Mouse (Mus musculus) hindbrain, embryonic 16.5 days (tissue): ENCODE results near the gene Gapdh. TPM values are rescaled to one million over a fixed set of nuclear protein-coding genes. Genes with fewer than 3 reads are reported as not detected.

ENCODE experiments used
- ATAC-seq: fragments of 200-750 bp; cut with Nextera tagmentation; 2 replicates; pipeline ENCODE4 v1.8.0; 2017; ENCODE audit warnings: moderate TSS enrichment, moderate library complexity
- H3K27ac ChIP-seq: fragments of 300-500 bp; sonication (generic); 2 replicates; pipeline ENCODE4 v1.5.1; 2014; ENCODE audit warnings: low read depth, mild to moderate bottlenecking, control low read depth, low read length, moderate library complexity
- H3K27me3 ChIP-seq: fragments of 300-500 bp; sonication (generic); replicated peaks from 2 replicates; pipeline ENCODE4 v1.6.1; 2014; ENCODE audit warnings: low read length; ENCODE audit not compliant: control insufficient read depth, insufficient read depth
- H3K36me3 ChIP-seq: fragments of 300-500 bp; sonication (generic); 2 replicates; pipeline ENCODE4 v1.6.1; 2014; ENCODE audit warnings: mild to moderate bottlenecking, low read length, moderate library complexity, mixed read lengths; ENCODE audit not compliant: control insufficient read depth, insufficient read depth
- H3K4me1 ChIP-seq: fragments of 300-500 bp; sonication (generic); 2 replicates; pipeline ENCODE4 v1.6.1; 2014; ENCODE audit warnings: low read depth, low read length; ENCODE audit not compliant: control insufficient read depth, insufficient read depth
- H3K4me2 ChIP-seq: fragments of 300-500 bp; sonication (generic); 2 replicates; pipeline ENCODE4 v1.6.1; 2014; ENCODE audit warnings: mild to moderate bottlenecking, low read length, control low read depth, moderate library complexity
- H3K4me3 ChIP-seq: fragments of 300-500 bp; sonication (generic); 2 replicates; pipeline ENCODE4 v1.5.1; 2014; ENCODE audit warnings: mild to moderate bottlenecking, low read length, control low read depth, moderate library complexity
- H3K9ac ChIP-seq: fragments of 300-500 bp; sonication (generic); 2 replicates; pipeline ENCODE4 v1.6.1; 2014; ENCODE audit warnings: low read depth, mild to moderate bottlenecking, control low read depth, low read length, moderate library complexity
- H3K9me3 ChIP-seq: fragments of 300-500 bp; sonication (generic); 2 replicates; pipeline ENCODE4 v1.6.1; 2014; ENCODE audit warnings: mild to moderate bottlenecking, low read length, moderate library complexity; ENCODE audit not compliant: control insufficient read depth
- WGBS: fragments of 180-500 bp; shearing (Covaris S2); extraction: QIAGEN DNeasy Blood & Tissue Kit; methylation state at CpG from one replicate; pipeline ENCODE4 v1.1.7; 2014; 5-methylcytosine and 5-hydroxymethylcytosine counted together
- polyA plus RNA-seq: library from polyadenylated mRNA; unstranded; fragments of >200 nt; fragmentation: Nextera tagmentation; extraction: Ambion mirVana; gene quantifications from 2 replicates; pipeline ENCODE4 v1.2.1, GENCODE M21; 2015

The Gapdh gene
- polyA plus RNA-seq, 1 experiment from 2014 or later: 1,587 TPM

GRCm38 (mm10) chr6:125146797-125147196 lies 19.5 kb downstream of the Gapdh start:
- H3K27me3 ChIP-seq: no peaks in the 10 kb centered on the region
- peaks cover 5% of the 10 kb centered on the region for H3K36me3 ChIP-seq
- peak overlapping the region; percentile 81 for H3K9ac ChIP-seq
- peak overlapping the region; percentile 80 for H3K4me2 ChIP-seq
- H3K4me3 ChIP-seq: peak overlapping the region; percentile 79
- no peaks in the 10 kb centered on the region for H3K9me3 ChIP-seq
- 65% methylated on average over 4 of the region's 4 CpGs for whole genome bisulfite sequencing
- H3K4me1 ChIP-seq: peaks cover 44% of the 10 kb centered on the region
- ATAC-seq: no peak
- H3K27ac ChIP-seq: peak overlapping the region; percentile 41; the same call in 1 of the 2 replicates

DNA sequence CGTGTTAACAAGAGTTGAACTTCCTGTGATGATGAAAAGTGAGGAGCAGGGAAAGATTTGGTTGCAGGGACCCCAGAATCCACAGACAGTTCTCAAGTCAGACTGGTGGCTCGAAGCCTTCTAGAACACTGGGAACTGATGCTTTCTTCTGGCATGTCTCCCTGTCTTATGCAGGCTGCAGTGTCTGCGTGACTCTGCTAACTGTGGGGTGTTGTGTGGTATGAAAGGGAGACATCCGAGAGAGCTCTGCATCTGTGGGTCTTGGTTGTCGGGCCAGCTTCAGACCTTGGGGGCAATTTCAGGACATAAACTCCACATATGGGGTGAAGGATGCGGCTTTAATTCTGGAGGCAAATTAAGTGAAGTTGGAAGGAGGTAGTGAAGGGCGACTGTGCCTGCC lies 20.1 kb downstream of the Gapdh start:
- H3K36me3 ChIP-seq: peaks cover 5% of the 10 kb centered on the region
- peak overlapping the region; percentile 81 for H3K9ac ChIP-seq
- no peak overlapping the region; the same call in 1 of the 2 replicates for H3K27ac ChIP-seq
- H3K4me1 ChIP-seq: peaks cover 44% of the 10 kb centered on the region
- H3K4me2 ChIP-seq: peak overlapping the region; percentile 80
- 38% methylated on average over 7 of the region's 7 CpGs for WGBS
- H3K27me3 ChIP-seq: no peaks in the 10 kb centered on the region
- peak overlapping the region; percentile 79 for H3K4me3 ChIP-seq
- no peaks in the 10 kb centered on the region for H3K9me3 ChIP-seq
- ATAC-seq: no peak

DNA sequence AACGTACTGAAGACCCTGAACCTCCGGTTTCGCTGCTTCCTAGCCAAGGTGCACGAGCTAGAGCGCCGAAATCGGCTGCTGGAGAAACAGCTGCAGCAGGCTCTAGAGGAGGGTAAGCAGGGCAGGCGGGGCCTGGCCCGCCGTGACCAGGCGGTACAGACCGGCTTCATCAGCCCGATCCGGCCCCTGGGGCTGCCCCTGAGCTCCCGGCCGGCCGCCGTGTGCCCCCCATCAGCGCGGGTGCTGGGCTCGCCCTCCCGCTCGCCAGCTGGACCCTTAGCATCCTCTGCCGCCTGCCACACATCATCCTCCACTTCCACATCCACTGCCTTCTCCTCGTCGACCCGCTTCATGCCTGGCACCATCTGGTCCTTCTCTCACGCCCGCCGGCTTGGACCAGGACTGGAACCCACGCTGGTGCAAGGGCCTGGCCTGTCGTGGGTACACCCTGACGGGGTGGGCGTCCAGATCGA lies 20.8 kb downstream of the Gapdh start:
- H3K27ac ChIP-seq: peak overlapping the region; percentile 94
- no peaks in the 10 kb centered on the region for H3K27me3 ChIP-seq
- whole genome bisulfite sequencing: under 1% methylated on average over 30 of the region's 35 CpGs
- peak overlapping the region; percentile 79 for H3K4me3 ChIP-seq
- H3K36me3 ChIP-seq: peaks cover 11% of the 10 kb centered on the region
- H3K4me2 ChIP-seq: peak overlapping the region; percentile 80
- peak overlapping the region; percentile 81 for H3K9ac ChIP-seq
- H3K9me3 ChIP-seq: no peaks in the 10 kb centered on the region
- H3K4me1 ChIP-seq: peaks cover 44% of the 10 kb centered on the region
- no peak; the same call in 1 of the 2 replicates for ATAC-seq

DNA sequence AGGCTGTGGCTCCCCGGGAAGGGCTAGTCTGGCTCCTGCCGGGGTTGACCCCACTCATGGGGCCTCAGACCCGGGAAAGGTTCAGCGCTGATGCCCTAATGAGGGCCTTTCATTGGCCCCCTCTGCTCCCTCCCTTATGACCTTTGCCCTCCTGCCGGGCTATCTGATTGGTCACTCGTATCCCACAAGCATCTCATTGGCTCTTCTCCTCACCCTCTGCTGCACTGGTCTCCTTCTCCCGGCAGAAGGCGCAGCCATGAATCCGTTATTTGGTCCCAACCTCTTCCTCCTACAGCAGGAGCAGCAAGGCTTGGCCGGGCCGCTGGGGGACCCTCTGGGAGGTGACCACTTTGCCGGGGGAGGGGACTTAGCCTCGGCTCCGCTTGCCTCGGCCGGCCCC lies 21.3 kb downstream of the Gapdh start, which contains the start of gene Iffo1:
Iffo1 (plus strand) TSS at position 241 of the 400 bp plus-strand sequence.
- no peaks in the 10 kb centered on the region for H3K27me3 ChIP-seq
- peak; percentile 95 for ATAC-seq
- H3K9ac ChIP-seq: peak within 1 kb of the TSS; percentile 81
- peaks cover 44% of the 10 kb centered on the region for H3K4me1 ChIP-seq
- peak within 1 kb of the TSS; percentile 79 for H3K4me3 ChIP-seq
- peak within 1 kb of the TSS; percentile 94 for H3K27ac ChIP-seq
- peaks cover 16% of the 10 kb centered on the region for H3K36me3 ChIP-seq
- peak within 1 kb of the TSS; percentile 80 for H3K4me2 ChIP-seq
- no peaks in the 10 kb centered on the region for H3K9me3 ChIP-seq
- 0% methylated on average over 16 of the region's 16 CpGs for WGBS

- H3K27ac ChIP-seq: no peak overlapping the region
Observed at GRCm38 (mm10) chr6:125143904-125144303, 22.4 kb downstream of the Gapdh start.

DNA sequence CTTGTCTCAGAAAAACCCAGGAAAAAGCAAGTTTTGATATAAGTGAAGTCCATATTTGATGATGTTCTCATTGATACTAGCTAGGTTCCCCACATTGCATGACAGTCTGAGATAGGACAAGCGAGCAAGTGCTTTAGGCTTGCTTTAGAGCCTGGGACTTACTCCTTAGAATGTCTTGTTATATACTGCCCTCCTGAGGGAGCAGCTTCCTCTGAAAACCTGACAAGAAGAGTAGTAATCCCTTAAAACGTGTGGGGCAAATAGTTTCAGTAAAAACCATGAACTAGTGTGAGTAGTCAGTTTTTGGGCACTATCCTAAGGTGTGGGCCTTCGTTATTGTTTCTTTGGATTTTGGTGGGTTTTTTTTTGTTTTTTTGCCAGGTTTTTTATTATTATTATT lies 23.1 kb downstream of the Gapdh start:
- peaks cover 26% of the 10 kb centered on the region for H3K36me3 ChIP-seq
- 79% methylated on average over 3 of the region's 3 CpGs for WGBS

More at GRCm38 (mm10) chr6:125143904-125144303, 22.4 kb downstream of the Gapdh start:
- Histone ChIP-seq H3K9me3 (no peaks in the 10 kb centered on the region), H3K4me3 (no peak overlapping the region), H3K9ac (no peak overlapping the region), H3K36me3 (peaks cover 22% of the 10 kb centered on the region), H3K27me3 (no peaks in the 10 kb centered on the region), H3K4me2 (no peak overlapping the region), H3K4me1 (peaks cover 35% of the 10 kb centered on the region)
- ATAC-seq: no peak
- WGBS: 81% methylated on average over 9 of the region's 9 CpGs

DNA sequence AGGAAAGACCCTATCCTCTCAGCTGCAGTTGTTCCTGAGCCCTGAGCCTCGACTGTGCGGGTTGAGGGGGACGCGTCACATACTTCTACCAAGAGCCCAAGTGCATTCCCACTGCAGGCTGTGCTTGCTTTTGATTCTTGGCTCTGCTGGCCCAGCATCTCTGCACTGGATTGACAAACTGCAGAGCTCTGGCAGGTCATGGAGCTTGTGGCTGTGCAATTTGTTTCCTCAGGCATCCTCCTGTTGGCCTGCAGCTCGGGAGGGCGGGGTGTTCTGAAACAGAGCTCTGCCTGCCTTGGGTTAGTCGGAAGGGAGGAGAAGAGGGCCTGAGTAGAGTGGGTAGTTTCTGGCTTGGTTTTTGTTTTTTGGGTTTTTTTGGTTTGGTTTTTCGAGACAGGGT lies 23.8 kb downstream of the Gapdh start:
- Histone ChIP-seq H3K4me2 (no peak overlapping the region), H3K9me3 (no peaks in the 10 kb centered on the region), H3K4me1 (peaks cover 20% of the 10 kb centered on the region), H3K36me3 (peaks cover 30% of the 10 kb centered on the region), H3K9ac (no peak overlapping the region), H3K27me3 (no peaks in the 10 kb centered on the region), H3K27ac (no peak overlapping the region), H3K4me3 (no peak overlapping the region)
- WGBS: 87% methylated on average over 8 of the region's 8 CpGs
- ATAC-seq: no peak

More for the DNA sequence above, 23.1 kb downstream of the Gapdh start:
- Histone ChIP-seq H3K4me1 (peaks cover 27% of the 10 kb centered on the region), H3K4me2 (no peak overlapping the region), H3K27ac (no peak overlapping the region), H3K9ac (no peak overlapping the region), H3K9me3 (no peaks in the 10 kb centered on the region), H3K4me3 (no peak overlapping the region), H3K27me3 (no peaks in the 10 kb centered on the region)
- no peak for ATAC-seq

DNA sequence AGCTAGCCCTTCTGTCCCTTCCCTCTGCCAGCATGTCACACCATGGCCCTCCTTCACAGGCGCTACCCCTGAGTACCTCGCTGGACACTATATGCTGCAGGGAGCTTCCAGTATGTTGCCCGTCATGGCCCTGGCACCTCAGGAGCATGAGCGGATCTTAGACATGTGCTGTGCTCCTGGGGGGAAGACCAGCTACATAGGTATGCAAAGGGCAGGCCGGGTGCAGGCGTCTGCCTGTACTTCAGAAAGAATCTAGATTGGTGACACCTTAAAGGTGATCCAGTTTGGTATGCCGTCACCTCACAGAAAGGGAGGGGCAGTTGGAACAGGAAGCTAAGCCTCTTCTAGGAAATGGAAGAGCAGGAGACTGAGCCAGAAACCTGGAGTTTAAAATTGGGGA lies 26.5 kb downstream of the Gapdh start:
- no peaks in the 10 kb centered on the region for H3K27me3 ChIP-seq
- no peak overlapping the region for H3K4me2 ChIP-seq
- no peak for ATAC-seq
- 97% methylated on average over 7 of the region's 7 CpGs for WGBS
- H3K9me3 ChIP-seq: no peaks in the 10 kb centered on the region
- peaks cover 45% of the 10 kb centered on the region for H3K36me3 ChIP-seq
- no peak overlapping the region for H3K27ac ChIP-seq
- no peak overlapping the region for H3K4me3 ChIP-seq
- H3K4me1 ChIP-seq: peaks cover 3% of the 10 kb centered on the region; the same call in 1 of the 2 replicates
- no peak overlapping the region for H3K9ac ChIP-seq

DNA sequence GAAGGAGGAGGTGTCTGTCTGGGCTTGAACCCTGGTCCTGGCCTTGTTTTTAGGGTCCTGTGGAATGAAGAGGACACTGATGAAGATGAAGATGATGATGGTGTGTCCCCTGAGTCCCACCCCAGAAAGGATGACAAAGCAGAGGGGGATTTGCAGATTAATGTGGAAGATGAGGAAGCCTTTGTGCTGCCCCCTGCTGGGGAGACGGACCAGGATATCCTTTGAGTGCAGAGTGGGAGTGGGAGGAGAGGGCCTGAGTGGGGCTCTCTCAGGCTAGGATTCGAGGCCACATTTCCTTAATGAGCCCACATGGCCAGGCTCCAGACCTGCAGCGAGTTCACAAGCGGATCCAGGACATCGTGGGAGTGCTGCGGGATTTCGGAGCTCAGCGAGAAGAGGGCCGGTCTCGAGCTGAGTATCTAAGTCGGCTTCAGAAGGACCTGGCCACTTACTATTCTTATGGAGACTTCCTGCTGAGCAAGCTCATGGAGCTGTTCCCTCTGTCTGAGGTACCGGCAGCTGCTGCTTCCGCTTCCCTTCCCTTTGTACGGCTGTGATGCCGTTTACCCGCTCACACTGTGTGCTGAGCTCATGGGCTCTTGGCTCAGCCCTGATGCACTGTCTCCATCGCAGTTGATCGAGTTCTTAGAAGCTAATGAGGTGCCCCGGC lies 29.1 kb downstream of the Gapdh start:
- WGBS: 87% methylated on average over 19 of the region's 19 CpGs
- Histone ChIP-seq H3K36me3 (peaks cover 55% of the 10 kb centered on the region), H3K9ac (no peak overlapping the region), H3K4me1 (peaks cover 6% of the 10 kb centered on the region), H3K4me2 (no peak overlapping the region), H3K9me3 (no peaks in the 10 kb centered on the region), H3K4me3 (no peak overlapping the region), H3K27me3 (no peaks in the 10 kb centered on the region), H3K27ac (no peak overlapping the region)
- ATAC-seq: no peak
